Mouse (Mus musculus): ENCODE data around the gene C3. TPM values are rescaled to one million over a fixed set of nuclear protein-coding genes. Genes with fewer than 3 reads are reported as not detected.

Gene C3
- polyA plus RNA-seq, 1 experiment from 2014 or later, result 3.7 TPM

DNA sequence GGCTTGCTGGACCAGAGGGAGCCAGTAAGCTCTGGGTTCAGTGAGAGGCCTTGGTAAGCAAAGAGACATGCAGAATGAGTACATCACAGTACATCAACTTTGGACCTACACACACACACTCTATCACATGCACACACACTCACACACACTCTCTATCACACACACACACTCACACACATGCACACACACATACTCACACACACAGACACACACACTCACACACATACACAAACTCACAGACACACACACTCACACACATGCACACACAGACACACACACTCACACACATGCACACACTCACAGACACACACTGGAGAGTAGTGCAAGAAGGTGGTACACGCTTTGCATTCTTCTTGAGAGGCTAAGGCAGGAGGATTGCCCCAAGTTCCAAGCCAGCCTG is 4.3 kb upstream of the C3 start:
- ATAC-seq (ENCODE audit: low FRiP score), result no peak
- Histone ChIP-seq H3K4me1 (no peaks in the 10 kb centered on the region), H3K4me3 (replicated peaks) (no peak overlapping the region), H3K36me3 (peaks cover 11% of the 10 kb centered on the region), H3K27me3 (replicated peaks) (no peaks in the 10 kb centered on the region), H3K9me3 (replicated peaks) (no peaks in the 10 kb centered on the region), H3K9ac (replicated peaks) (no peak overlapping the region), H3K27ac (replicated peaks) (no peak overlapping the region), H3K4me2 (no peak overlapping the region)
- WGBS, result 91% methylated on average over 1 of the region's 1 CpGs

DNA sequence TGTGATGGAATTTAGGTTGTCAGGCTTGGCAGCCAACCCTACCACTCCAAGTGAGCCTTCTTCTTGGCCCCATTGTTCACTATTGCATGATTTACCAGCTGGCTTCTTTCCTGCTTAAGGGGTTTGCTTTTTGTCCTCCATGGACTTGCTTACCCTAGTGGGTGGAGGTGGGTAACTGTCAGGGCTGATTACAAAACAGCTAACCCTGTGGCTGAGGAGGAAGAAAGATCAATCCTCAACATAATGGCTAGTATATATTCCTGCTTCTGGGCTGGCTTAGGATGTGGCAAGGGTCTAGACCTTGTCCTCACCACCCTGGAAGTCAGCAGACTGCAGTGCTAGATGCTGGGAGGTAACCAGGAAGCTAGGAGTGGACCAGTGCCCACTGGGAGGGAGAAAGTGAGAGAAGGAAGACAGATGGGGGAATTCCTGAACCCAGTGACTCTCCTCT is 3.4 kb upstream of the C3 start:
- Histone ChIP-seq H3K4me1 (no peaks in the 10 kb centered on the region), H3K4me2 (no peak overlapping the region), H3K9me3 (replicated peaks) (no peaks in the 10 kb centered on the region), H3K4me3 (replicated peaks) (no peak overlapping the region), H3K9ac (replicated peaks) (no peak overlapping the region), H3K27ac (replicated peaks) (0 out of 2 replicates have a peak overlapping the region, but pooled peaks have one; percentile 33), H3K27me3 (replicated peaks) (no peaks in the 10 kb centered on the region), H3K36me3 (0 out of 2 replicates have a peak, but pooled peaks cover 10% of the 10 kb centered on the region)
- ATAC-seq (ENCODE audit: low FRiP score), result peak; percentile 37; the same call in 1 of the 2 replicates

DNA sequence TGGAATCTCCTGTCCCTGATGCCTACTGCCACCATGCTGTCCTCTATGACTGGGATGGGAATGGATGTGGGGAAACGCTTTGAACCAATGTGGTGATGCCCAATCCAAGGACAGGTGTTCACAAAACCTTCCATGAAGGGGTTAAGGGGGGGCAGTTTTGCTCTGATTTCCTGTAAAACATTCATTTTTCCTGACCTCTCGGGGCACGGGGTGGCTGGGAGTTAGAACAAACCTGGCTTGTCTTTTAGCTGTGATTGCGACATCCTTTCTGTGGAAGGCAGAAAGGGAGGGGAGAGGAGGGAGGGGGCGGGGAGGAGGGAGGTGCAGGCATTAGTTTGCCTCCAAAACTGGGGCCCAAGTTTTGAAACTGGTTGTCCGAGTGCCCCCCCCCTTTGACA is 2.8 kb upstream of the C3 start:
- 77% methylated on average over 6 of the region's 6 CpGs for WGBS

DNA sequence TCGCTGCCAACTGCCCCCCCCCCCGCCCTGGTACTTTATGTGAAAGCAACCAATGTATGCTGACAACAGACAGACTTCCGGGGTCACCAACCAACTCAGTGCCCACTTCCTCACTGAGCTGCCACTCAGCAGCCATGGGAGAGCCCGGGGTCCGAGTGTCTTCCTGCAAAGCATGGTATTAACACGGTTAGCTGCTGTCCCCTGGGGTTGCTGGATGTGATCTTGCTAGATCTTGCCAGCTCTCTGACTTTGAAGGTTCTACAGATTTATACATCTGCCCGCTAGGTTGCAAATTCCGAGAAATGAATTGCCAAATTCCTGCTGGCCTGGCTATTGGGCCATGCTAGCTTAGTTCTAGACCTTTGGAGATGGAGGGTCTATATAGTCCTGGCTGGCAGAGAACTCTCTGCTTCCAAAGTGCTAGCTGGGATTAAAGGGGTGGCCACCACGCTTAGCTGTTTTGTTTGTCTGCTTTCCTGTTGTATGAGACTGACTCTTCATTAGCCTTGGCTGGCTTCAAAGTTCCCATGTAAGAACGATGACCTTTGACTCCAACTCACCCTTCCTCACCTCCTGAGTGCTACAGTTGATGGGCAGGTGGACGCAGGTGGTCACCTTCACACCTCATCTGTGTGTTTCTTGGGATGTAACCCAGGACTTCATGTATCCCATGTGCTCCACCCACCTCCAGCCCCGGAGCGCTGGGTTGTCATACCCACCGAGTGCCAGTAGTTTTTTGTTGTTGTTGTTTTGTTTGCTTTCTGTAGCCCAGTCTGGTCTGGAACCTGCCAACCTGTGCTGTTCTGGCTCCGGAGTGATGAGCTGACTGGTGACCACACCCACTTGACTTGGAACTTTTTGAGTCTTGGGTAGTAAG is 2.2 kb upstream of the C3 start:
- no peak overlapping the region for H3K9ac ChIP-seq (replicated peaks)
- no peak overlapping the region for H3K4me2 ChIP-seq
- no peaks in the 10 kb centered on the region for H3K27me3 ChIP-seq (replicated peaks)
- H3K9me3 ChIP-seq (replicated peaks), result no peaks in the 10 kb centered on the region
- ATAC-seq (ENCODE audit: low FRiP score), result no peak
- WGBS, result 79% methylated on average over 15 of the region's 15 CpGs
- H3K27ac ChIP-seq (replicated peaks), result no peak overlapping the region
- H3K36me3 ChIP-seq, result 0 out of 2 replicates have a peak, but pooled peaks cover 4% of the 10 kb centered on the region
- H3K4me3 ChIP-seq (replicated peaks), result no peak overlapping the region
- H3K4me1 ChIP-seq, result no peaks in the 10 kb centered on the region

More for the DNA sequence above, 2.8 kb upstream of the C3 start:
- no peaks in the 10 kb centered on the region for H3K4me1 ChIP-seq
- H3K9me3 ChIP-seq (replicated peaks), result no peaks in the 10 kb centered on the region
- H3K9ac ChIP-seq (replicated peaks), result no peak overlapping the region
- H3K4me3 ChIP-seq (replicated peaks), result no peak overlapping the region
- H3K36me3 ChIP-seq, result 0 out of 2 replicates have a peak, but pooled peaks cover 6% of the 10 kb centered on the region
- no peaks in the 10 kb centered on the region for H3K27me3 ChIP-seq (replicated peaks)
- H3K4me2 ChIP-seq, result no peak overlapping the region
- no peak overlapping the region for H3K27ac ChIP-seq (replicated peaks)
- ATAC-seq (ENCODE audit: low FRiP score), result no peak

DNA sequence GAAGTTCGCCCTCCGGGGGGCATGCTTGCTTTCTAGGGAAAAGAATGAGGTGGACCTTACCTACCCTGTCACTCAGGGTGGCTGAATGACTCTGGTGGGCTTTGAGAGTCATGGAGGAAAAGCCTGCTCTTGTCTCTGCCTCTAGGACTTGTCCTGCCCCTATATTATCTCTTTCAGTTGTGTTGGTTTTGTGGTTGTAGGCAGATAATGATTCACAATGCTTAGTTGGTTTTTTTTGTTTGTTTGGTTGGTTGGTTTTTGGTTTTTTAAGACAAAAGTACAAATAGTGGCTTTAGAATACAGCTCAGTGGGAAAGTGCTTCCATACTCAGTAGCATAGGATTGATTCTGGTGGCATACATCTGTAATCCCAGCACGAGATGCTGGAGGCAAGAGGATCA is 937 bp upstream of the C3 start:
- 79% methylated on average over 3 of the region's 3 CpGs for WGBS
- no peak for ATAC-seq (ENCODE audit: low FRiP score)
- Histone ChIP-seq H3K9ac (replicated peaks) (no peak overlapping the region), H3K9me3 (replicated peaks) (no peaks in the 10 kb centered on the region), H3K27me3 (replicated peaks) (no peaks in the 10 kb centered on the region), H3K4me1 (no peaks in the 10 kb centered on the region), H3K4me3 (replicated peaks) (no peak overlapping the region), H3K36me3 (no peaks in the 10 kb centered on the region), H3K4me2 (no peak overlapping the region), H3K27ac (replicated peaks) (no peak overlapping the region)

DNA sequence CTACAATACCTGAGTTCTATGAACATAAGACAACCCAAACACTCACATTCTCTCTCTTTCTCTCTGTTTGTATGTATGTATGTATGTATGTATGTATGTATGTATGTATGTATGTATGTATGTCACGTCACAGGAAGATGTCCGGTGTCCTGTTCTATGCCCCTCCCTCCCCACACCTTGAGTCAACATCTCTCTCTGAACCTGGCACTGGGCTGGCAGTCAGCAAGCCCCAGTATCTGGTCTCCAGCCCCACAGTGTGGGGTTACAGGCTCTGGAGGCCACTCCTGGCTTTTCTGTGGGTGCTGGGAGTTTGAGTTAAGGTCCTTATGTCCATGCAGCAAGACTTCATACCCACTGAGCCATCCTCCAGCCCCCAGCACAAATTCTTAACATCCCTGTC is 468 bp downstream of the C3 start:
- no peak for ATAC-seq (ENCODE audit: low FRiP score)
- Histone ChIP-seq H3K9ac (replicated peaks) (no peak overlapping the region), H3K4me2 (no peak overlapping the region), H3K27ac (replicated peaks) (no peak overlapping the region), H3K4me1 (no peaks in the 10 kb centered on the region), H3K27me3 (replicated peaks) (no peaks in the 10 kb centered on the region; the same call in 1 of the 2 replicates), H3K9me3 (replicated peaks) (no peaks in the 10 kb centered on the region), H3K36me3 (no peaks in the 10 kb centered on the region), H3K4me3 (replicated peaks) (no peak overlapping the region)
- WGBS, result 82% methylated on average over 2 of the region's 2 CpGs

GRCm38 (mm10) chr17:57223313-57223712 is 4.6 kb downstream of the C3 start:
- no peak for ATAC-seq (ENCODE audit: low FRiP score)
- Histone ChIP-seq H3K4me1 (no peaks in the 10 kb centered on the region), H3K9me3 (replicated peaks) (no peaks in the 10 kb centered on the region), H3K4me2 (no peak overlapping the region), H3K27me3 (replicated peaks) (no peaks in the 10 kb centered on the region; the same call in 1 of the 2 replicates), H3K36me3 (no peaks in the 10 kb centered on the region), H3K9ac (replicated peaks) (no peak overlapping the region), H3K27ac (replicated peaks) (no peak overlapping the region), H3K4me3 (replicated peaks) (no peak overlapping the region)
- WGBS, result 76% methylated on average over 9 of the region's 9 CpGs

- Histone ChIP-seq H3K9ac (replicated peaks) (no peak overlapping the region), H3K4me3 (replicated peaks) (no peak overlapping the region), H3K9me3 (replicated peaks) (no peaks in the 10 kb centered on the region), H3K27me3 (replicated peaks) (no peaks in the 10 kb centered on the region; the same call in 1 of the 2 replicates), H3K36me3 (no peaks in the 10 kb centered on the region), H3K4me1 (no peaks in the 10 kb centered on the region), H3K27ac (replicated peaks) (no peak overlapping the region), H3K4me2 (no peak overlapping the region)
- no peak for ATAC-seq (ENCODE audit: low FRiP score)
- WGBS, result 86% methylated on average over 4 of the region's 4 CpGs
These were observed 6.0 kb downstream of the C3 start for GRCm38 (mm10) chr17:57221911-57222310.

- Histone ChIP-seq H3K4me2 (no peak overlapping the region), H3K36me3 (no peaks in the 10 kb centered on the region), H3K4me1 (peaks cover 2% of the 10 kb centered on the region; the same call in 1 of the 2 replicates), H3K27ac (replicated peaks) (no peak overlapping the region), H3K9ac (replicated peaks) (no peak overlapping the region), H3K27me3 (replicated peaks) (no peaks in the 10 kb centered on the region; the same call in 1 of the 2 replicates), H3K9me3 (replicated peaks) (no peaks in the 10 kb centered on the region), H3K4me3 (replicated peaks) (no peak overlapping the region)
- ATAC-seq (ENCODE audit: low FRiP score), result no peak
- WGBS, result 21% methylated on average over 3 of the region's 3 CpGs
These were observed 8.1 kb downstream of the C3 start for GRCm38 (mm10) chr17:57219884-57220207.

- 27% methylated on average over 11 of the region's 11 CpGs for WGBS
- Histone ChIP-seq H3K9ac (replicated peaks) (no peak overlapping the region), H3K36me3 (no peaks in the 10 kb centered on the region), H3K4me2 (no peak overlapping the region), H3K27ac (replicated peaks) (no peak overlapping the region), H3K4me3 (replicated peaks) (no peak overlapping the region), H3K4me1 (peaks cover 4% of the 10 kb centered on the region; the same call in 1 of the 2 replicates), H3K27me3 (replicated peaks) (no peaks in the 10 kb centered on the region; the same call in 1 of the 2 replicates), H3K9me3 (replicated peaks) (no peaks in the 10 kb centered on the region)
- no peak for ATAC-seq (ENCODE audit: low FRiP score)
These were observed 8.6 kb downstream of the C3 start for GRCm38 (mm10) chr17:57219167-57219883.

DNA sequence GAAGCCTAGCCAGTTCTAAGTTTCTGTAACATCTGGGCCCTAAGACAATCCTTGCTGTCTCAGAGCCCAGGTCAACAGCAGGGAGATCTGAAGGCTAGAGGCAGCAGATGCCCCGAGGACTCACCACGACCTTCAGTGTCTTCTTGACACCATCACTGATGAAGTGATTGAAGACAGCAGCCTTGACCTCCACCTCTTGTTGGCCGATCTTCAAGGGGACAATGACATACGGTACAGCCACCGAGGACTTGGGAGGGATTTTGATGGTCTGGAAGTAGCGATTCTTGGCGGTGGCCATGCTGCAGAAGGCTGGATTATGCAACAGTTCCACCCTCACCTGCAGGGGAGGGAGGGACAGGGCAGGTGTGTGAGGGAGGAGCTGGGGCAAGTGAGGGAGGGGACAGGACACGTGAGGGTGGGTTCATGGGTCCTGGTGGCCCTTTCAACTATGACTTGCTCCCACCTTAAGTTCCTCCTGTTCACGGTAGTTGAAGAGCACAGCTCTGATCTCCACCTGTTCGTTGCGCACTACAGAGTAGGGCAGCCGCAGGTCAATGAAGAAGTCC is 9.5 kb downstream of the C3 start:
- ATAC-seq (ENCODE audit: low FRiP score), result no peak
- H3K9ac ChIP-seq (replicated peaks), result no peak overlapping the region
- H3K27me3 ChIP-seq (replicated peaks), result no peaks in the 10 kb centered on the region
- no peak overlapping the region for H3K4me2 ChIP-seq
- peaks cover 4% of the 10 kb centered on the region; the same call in 1 of the 2 replicates for H3K4me1 ChIP-seq
- 79% methylated on average over 12 of the region's 12 CpGs for WGBS
- no peaks in the 10 kb centered on the region for H3K9me3 ChIP-seq (replicated peaks)
- no peaks in the 10 kb centered on the region for H3K36me3 ChIP-seq
- no peak overlapping the region for H3K4me3 ChIP-seq (replicated peaks)
- no peak overlapping the region for H3K27ac ChIP-seq (replicated peaks)

Data from neural tube, embryonic 15.5 days (tissue).